Mouse (Mus musculus) adrenal gland, adult (tissue): ENCODE data around the gene Npy1r.

Experiments used
- DNase-seq, 2 experiments: peaks; one replicate each; pipeline ENCODE4 v3.0.0; 2022 to 2023; ENCODE audit warnings: low spot score in 1 of 2; ENCODE audit not compliant: inconsistent age in 2 of 2

Npy1r gene

GRCm38 (mm10) chr8:66696970-66697843, at the start of gene Npy1r:
Gene Npy1r (plus strand): TSS chr8:66697192.
- DNase-seq, result peak; percentile 51 to 87

- peak in 1 of 2 experiments; percentile 52 for DNase-seq
Measured at GRCm38 (mm10) chr8:66681261-66681660, 15.7 kb upstream of the Npy1r start.

GRCm38 (mm10) chr8:66687511-66688329, 9.3 kb upstream of the Npy1r start, which contains the start of gene Npy5r:
Gene Npy5r (minus strand): TSS chr8:66688128.
- DNase-seq, result peak in 1 of 2 experiments; percentile 50

- no peak for DNase-seq
Measured at GRCm38 (mm10) chr8:66688395-66688794, 8.6 kb upstream of the Npy1r start.

- no peak for DNase-seq
Measured at GRCm38 (mm10) chr8:66688799-66689198, 8.2 kb upstream of the Npy1r start.

- DNase-seq, result no peak
Measured at GRCm38 (mm10) chr8:66690402-66690801, 6.6 kb upstream of the Npy1r start.

- DNase-seq, result no peak
Measured at GRCm38 (mm10) chr8:66698011-66698410, 1.0 kb downstream of the Npy1r start.

- DNase-seq, result no peak
Measured at GRCm38 (mm10) chr8:66698782-66699181, 1.8 kb downstream of the Npy1r start.

GRCm38 (mm10) chr8:66714324-66714975, 17.5 kb downstream of the Npy1r start:
- no peak for DNase-seq

GRCm38 (mm10) chr8:66722835-66723234, 25.8 kb downstream of the Npy1r start:
- no peak for DNase-seq

GRCm38 (mm10) chr8:66729446-66729845, 32.5 kb downstream of the Npy1r start:
- DNase-seq, result no peak

- no peak for DNase-seq
Measured at GRCm38 (mm10) chr8:66731957-66732356, 35.0 kb downstream of the Npy1r start.

- no peak for DNase-seq
Measured at GRCm38 (mm10) chr8:66742359-66742758, 45.4 kb downstream of the Npy1r start.

- DNase-seq, result no peak
Measured at GRCm38 (mm10) chr8:66745612-66746011, 48.6 kb downstream of the Npy1r start.

- no peak for DNase-seq
Measured at GRCm38 (mm10) chr8:66751621-66752020, 54.6 kb downstream of the Npy1r start.

- DNase-seq, result no peak
Measured at GRCm38 (mm10) chr8:66756161-66756560, 59.2 kb downstream of the Npy1r start.
